Mouse (Mus musculus): ENCODE measurements at regions not wholly inside any gene's neighbourhood (a gene's known extent, or its start where the extent isn't known, plus 50 kb on each side); places are given as distances from the start of the nearest gene placed in this dataset.
"Not testable (repeated sequence)": the region's sequence is repeated elsewhere in the genome, so short reads cannot be mapped to it uniquely, and the experiment has no call there.

DNA sequence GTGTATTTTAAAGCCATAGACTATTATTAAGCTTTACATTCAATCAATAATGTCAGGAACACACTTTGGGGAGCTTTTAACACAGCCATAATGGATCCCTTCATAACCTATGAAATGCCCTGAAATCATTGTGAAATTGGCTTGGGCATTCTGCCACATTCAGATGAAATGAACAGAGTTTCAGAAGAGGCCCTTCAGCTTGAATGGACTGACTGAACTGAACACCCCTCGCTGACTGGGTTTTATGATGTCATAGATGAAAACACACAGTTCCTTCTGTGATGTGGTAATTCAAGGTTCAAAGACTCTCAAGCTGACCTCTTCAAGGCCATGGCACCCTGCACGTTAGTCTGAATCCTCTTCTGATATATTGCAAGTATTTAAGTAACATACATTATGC lies 298.4 kb upstream of the Ercc4 start:
- no peak for DNase-seq

DNA sequence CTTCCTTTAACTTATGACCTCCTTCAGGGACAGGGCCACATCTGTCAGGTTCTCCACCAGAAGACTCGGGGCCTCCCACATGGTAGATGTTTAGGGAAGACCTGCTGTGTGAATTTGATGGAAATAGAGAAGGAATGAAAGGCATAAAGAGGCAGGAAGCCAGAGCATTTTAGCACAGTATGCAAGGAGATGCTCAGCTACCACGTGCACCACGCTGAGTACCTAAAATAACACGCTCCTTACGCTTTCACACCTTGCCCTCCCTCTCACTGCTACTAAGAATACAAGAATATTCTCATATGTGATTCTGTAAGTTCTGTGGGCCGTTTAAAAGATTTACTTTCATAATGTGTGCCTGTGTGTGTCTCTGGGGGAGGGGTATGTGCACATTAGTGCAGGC lies 284.8 kb upstream of the Ercc4 start:
- DNase-seq, result no peak

DNA sequence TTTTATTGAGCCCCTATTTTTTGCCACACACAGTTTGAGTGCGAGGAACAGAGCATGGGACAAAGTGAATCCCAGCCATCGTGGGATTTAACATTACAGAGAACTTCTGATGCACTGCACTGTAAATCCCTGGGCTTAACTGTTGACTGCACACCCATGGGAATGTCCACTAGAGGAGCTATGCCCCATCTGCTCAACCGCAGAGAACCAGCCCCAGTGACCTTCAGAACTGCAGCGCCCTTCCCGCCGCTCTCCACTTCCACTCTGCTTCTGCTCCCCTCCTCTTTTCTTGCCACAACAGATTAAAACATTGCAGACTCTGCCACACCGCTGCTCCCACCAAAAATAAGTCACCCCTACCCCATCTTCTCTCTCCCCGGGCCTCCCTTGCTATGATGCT lies 283.3 kb upstream of the Ercc4 start:
- no peak for DNase-seq

DNA sequence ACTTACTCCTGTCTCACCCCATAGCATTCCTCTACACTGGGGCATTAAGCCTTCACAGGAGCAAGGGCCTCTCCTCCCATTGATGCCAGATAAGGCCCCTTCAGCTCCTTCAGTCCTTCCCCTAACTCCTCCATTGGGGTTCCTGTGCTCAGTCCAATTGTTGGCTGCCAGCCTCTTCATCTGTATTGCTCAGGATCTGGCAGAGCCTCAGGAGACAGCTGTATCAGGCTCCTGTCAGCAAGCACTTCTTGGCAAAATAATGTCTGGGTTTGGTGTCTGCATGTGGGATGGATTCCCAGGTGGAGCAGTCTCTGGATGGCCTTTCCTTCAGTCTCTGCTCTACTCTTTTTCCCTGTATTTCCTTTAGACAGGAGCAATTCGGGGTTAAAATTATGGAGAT lies 278.2 kb upstream of the Ercc4 start:
- DNase-seq, result not testable (repeated sequence)

DNA sequence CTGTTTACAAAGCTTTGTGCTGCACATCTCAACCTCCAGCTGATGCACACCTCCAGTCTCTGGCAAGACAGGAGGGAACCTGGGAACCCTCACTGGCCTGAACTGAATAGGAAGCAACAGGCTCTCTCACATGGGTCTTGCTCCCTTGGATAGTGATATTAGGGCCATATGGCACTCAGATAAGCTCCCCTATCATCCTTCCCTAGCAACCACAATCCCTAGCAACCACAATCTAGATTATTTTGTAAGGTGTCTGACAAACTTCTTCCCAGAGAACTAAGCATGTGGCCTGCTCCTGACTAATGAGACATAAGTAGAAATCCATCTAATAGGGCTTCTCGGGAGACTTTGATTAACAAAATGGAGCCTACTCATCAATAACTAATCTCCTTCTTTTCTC lies 253.1 kb upstream of the Ercc4 start:
- DNase-seq, result no peak

DNA sequence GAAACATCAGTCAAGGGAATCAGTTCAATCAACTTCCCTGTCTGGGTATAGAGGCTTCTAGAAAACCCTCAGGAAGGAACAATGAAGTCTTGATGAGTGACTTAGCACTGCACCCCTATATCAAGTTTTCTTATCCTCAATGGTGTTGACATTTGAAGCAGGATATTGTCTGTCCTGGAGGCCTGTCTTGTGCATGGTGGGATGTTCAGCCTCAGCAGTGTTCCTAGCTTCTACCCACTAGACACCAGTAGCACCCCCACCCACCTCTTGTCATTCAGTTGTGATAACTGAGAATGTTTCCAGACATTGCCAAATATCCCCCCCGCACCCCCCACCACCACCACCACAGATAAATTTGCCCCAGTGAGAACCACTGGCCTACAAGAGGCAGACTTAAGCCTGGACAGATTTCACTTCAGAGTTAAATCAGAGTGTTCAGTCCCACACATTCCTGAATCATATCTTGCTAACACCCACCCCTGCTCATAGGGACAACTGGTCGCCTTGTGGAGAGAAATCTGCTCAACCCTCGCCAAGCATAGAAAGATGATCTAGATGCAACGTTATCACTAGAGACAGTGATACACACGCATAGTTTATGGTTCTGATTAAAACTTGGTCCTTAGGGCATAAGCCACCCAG lies 249.6 kb upstream of the Ercc4 start:
- no peak for DNase-seq

DNA sequence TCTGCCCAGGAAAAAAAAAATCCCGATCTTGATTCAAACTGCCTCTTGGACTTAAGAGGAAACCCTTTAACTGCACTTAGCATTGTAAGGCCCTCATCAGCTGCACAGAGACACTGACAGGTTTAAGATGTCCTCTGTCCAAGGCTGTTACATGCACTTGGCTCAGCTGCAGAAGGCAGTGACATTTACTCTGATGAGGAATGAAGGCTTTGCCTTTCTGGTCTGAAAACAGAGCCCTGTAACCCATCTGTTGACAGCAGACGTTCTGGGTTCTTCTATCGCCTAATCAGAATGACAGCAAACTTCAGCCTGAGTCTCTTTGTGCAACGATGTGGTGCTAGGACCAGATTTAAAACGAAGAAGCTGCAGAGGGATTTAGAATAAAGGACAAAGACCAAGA lies 246.9 kb upstream of the Ercc4 start:
- DNase-seq, result no peak

DNA sequence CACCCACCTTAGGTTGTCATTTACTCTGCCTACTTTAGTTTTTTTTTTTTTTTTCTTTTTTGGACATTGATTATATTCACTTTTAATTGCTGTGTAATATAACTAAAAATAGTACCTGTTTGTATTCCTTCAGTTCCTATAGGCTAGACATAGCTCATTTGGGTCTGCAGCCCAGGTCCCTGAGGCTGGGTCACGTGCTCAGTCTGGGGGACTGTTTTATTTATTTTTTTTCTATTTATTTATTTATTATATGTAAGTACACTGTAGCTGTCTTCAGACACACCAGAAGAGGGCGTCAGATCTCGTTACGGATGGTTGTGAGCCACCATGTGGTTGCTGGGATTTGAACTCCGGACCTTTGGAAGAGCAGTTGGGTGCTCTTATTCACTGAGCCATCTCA lies 231.2 kb upstream of the Ercc4 start:
- DNase-seq, result not testable (repeated sequence)

DNA sequence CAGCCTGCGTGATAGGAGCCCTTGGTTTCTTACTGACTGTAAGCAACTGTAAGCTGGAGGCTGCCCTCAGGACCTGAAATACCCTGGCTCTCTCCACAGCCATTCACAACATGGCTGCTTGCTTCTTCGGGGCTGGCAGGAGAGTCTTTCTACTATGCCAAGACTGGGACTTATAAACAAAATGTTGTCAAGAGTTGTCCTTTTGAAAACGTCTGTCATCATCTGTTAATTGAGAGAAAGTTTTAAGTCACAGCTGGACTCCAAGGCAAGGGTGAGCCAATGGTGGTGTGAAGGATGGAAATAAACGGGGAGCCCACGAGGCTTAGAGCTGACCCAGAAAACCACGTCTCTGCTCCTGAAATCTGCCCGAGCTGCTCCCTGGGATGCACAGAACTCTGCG lies 229.5 kb upstream of the Ercc4 start:
- no peak for DNase-seq

DNA sequence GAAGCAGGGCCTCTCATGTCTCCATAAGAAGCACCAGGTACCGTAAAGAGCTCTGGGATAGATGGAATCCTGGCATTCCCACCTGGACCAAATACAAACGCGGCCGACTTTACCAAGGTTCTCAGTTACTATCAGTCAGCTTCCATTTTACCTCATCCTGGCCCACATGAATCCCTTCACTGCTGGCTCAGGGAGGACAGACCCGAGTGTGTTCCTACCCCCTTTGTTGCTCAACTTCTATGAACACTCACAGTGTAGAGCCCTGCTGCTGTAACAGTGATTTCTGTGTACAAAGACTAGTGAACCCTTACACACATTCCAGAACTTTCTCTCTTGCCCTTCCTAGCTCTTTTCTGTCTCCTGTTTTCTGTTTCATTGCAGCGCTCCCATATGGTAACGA lies 229.0 kb upstream of the Ercc4 start:
- no peak for DNase-seq

DNA sequence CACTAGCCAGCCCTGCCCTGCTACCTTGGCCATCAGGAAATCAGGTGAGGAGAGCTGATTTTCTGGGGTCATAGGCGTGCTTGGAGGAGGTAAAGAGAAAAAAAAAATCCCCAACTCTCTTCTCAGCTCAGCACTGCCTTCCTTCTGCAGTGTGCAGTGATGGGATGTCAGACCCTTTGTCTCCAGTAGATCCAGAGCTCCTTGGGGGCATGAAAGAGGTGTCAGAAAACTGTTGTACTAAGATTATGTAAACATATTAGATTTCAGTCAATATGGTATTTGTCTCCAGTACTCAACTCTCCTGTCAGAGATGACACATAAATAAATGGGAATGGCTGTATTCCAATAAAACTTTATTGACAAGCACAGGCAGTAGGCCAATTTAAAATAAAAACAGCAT lies 226.8 kb upstream of the Ercc4 start:
- DNase-seq, result no peak

DNA sequence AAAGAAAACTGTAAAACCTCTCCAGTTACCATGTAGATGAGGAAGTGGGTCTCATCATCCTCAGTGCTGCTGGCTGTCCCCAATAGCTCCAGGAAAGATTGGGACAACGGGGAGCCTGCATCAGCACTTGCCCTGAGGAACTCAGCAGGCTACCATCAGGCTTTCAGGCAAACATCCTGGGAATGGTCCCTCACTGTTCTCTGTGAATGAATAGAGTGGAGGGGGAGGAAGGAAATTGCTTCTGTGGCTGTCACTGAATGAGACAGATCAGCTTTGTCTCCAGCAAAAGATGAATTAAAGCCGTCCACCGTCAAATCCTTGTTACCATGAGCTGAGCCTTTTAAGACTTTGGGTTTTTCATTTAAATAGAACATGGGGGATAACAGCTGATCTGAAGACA lies 224.9 kb upstream of the Ercc4 start:
- DNase-seq, result peak; percentile 28

DNA sequence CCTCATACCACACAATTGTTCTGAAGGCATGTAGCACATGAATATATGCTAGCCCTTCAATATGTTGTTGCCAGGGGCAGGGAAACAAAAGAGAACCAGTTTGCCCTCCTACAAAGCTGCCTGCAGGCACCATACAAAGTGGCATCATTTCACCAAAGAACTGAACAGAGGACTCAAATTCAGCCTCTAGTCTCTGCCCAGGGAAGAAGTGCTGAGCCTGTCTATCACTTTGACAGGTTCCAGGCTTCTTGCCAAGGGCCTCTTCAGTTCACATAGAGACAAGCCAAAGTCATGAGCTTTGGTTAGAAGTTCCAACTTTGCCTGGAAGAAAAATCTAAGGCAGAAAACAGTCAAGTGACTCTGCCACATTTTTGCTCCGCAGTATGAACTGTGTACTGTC lies 223.4 kb upstream of the Ercc4 start:
- DNase-seq, result peak; percentile 35

DNA sequence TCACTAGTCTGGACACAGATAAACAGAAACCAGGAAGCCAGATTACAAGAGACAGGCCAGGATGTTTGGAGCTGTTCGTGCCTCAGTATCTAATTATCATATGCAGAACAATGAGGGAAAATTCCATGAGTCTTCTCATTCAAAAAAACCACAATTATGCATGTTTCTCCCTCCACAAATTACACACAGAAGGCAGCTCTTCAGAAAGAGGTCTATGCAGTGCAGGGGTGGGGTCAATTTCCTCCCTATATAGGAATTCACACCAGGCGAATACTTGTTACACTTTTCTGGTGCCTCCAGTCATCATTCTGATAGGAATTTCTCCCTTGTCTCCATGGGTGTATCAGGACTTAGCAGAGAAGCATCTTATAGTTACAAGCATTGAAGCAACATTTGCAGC lies 222.1 kb upstream of the Ercc4 start:
- no peak for DNase-seq

DNA sequence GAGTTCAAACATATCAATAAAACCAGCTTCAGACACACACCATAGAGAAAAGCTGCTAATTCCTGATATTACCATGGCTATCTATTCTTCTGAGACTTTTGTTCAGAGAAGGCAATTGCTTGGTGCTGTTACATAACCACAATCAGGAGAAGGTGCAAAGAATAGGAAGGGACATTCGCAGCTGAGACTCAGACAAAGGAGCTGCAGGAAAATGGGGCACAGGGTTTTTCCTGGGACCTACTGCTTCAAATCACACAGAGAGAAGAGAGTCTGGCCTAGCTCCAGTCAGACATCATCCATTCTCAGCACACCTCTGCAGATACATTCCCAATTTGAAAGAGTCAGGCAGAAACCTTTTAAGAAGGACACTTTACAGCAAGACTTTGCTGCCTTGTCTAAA lies 219.4 kb upstream of the Ercc4 start:
- DNase-seq, result no peak

DNA sequence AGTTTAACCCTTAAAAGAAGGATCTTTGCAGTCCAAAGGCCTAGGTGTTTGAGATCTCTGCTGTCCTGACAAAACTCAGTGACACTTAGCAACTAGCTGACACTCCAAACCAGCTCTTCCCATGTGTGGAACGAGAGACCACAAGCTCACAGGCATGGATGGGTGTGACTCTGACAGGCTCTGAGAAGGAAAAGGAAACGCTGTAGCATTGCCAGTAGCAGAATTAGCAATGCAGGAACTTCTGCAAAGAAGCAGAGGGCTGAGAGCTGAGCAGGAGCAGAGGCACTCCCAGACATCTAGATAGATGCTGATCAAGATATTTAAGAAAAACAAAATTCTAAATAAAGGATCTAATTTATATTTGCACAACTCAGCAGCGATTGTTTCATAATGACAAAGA lies 218.9 kb upstream of the Ercc4 start:
- no peak for DNase-seq

DNA sequence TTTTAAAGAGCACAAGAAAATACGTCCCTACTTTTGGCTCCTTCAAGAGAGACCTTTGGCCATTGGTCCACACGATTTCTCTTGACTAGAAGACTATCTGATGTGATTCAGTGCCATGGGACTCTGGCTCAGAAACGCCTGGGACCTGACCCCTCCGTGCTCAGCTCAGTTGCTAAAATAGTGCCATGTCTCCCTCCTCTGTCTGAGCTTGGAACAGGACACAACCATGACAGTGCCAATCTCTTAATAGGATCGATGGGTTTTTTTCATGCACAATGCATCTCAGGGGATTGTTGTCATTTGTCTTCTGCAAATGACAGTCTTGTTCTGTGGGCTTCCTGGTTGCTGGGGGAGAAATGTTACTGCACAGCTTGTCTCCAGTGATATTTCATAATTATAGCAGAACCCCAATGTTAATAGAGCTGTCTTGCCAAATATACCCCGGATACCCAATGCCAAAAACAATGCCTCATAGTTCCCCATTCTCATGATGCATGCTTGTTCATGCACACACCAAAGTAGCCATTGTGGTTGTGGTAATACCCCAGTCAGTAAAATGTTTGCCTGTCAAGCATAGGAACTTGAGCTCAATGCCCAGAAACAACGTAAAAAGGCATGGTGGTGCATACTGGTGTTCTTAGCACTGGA lies 216.7 kb upstream of the Ercc4 start:
- no peak for DNase-seq

DNA sequence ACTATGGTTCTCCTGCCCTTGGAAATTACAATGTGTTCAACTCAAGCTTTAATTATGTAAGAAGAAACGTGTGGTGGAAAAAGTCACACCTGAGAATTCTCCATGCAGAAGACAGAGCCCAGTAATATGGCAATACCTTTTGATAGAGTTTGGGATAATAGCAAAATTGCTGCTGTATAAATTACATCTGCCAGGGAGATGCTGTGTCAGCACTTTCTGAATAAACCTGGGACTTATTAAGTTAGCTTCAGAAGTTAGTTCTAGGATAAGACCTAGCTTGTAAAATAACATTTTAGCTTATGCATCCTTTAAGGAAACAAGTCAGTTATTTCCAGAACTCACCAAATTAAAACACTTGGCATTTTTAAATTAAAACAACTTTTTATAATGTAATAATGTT lies 212.2 kb upstream of the Ercc4 start:
- no peak for DNase-seq

DNA sequence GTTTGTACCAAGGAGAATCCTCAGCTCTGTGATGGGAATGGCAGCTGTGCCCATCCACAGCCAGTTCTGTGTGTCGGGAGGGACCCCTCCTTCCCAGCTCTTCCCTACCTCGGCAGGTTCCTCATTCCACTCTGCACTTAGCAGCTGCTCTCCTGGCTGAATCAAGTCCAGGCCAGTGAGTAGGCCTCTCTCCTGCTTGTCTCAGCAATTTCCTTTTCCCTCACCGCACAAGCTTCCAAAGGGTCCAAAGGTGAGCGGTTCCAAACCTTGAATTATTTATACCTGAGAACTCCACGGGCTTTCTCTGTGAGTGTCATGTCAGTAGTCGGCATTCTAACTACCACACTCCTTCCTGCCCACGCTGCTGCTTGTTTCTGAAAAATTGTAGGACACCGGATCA lies 208.8 kb upstream of the Ercc4 start:
- no peak for DNase-seq

DNA sequence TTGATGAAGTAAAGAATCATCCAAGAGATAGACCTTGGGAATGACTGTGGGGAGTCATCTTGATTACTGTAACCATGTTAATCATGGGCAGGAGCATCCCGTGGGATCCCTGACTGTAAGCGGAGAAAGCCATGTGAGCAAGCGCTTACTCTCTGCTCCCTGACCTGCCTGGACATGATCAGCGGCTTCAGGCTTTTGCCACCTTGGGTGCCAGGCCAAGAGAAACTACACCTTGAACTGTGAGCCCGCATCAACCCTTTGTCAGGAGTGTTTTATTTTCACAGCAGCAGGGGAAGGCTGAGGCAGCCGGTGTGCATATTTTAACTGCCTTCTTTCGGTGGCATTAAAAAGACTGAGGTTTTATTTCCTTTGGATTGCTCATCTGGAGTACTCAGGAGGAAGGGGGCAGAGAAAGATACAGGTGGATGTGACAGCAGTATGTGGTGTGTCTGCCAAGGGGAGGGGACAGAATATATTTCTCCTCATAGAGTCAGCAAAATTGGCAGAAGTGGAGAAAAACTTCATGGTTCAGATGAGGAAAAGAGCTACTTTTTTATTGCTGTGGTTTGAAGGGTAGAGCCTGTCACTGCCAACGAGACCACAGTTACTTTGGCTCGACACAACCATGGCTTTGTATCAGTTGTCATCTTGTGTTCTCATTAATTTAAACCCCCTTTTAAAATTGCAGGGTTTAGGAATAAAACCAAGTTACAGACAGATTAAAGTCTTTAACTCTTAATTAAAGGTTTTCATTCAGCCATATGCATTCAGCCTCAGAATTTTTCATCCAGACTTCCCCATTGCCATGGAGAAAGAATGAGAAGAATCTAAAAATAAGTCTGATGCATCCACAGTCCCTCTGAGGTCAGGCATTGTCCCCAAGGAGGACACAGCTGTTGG lies 208.1 kb upstream of the Ercc4 start:
- DNase-seq, result no peak

DNA sequence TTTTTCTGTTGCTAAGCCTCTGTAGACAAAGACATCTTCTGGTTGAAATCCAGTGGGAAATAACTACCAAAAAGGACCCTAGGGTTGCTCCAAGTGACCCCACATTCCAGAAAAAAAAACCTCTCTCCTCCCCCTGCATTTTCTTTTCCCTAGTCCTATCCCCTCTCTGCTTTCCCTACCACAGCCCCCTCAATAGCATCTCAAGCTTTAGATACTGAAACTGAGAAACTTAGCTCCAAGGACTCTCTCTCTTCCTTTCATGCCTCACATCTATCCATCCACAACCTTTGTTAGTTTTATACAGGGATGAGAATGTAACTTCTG lies 207.5 kb upstream of the Ercc4 start:
- DNase-seq, result no peak

DNA sequence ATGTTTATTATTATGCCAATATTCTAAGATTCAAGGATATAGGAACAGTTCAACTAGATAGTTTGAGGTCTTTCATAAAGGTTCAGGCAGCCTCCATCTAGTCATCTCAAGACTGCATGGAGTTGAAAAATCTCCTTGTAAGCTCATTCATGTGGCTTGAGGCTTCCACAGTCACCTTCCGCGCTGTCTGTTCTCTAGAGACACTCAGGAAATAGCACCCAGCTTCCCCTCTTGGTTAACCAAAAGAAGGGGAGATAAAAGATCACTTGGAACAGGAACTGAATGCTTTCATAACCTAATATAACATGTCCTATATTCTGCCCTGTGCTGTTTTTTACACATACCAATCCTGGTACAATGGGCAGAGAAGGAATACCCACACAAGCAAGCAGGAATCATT lies 206.3 kb upstream of the Ercc4 start:
- DNase-seq, result no peak

DNA sequence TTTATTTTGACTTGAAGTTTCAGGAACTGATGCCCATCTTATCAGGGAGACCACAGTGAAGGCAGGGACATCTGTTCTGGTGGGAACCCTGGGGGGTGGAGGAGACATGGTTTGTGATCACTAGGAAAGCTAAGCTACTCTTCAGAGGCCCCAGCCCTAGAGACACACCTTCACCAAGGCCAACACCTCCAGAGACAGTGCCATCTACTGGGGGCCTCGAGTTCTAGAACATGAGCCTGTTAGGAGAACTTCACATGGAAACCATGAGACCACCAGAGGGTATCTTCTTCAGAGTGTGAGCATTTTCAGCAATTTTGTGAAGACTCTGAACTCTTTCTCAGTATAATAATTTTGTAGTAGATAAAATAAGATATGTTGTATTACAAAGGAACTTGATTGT lies 204.5 kb upstream of the Ercc4 start:
- DNase-seq, result no peak

DNA sequence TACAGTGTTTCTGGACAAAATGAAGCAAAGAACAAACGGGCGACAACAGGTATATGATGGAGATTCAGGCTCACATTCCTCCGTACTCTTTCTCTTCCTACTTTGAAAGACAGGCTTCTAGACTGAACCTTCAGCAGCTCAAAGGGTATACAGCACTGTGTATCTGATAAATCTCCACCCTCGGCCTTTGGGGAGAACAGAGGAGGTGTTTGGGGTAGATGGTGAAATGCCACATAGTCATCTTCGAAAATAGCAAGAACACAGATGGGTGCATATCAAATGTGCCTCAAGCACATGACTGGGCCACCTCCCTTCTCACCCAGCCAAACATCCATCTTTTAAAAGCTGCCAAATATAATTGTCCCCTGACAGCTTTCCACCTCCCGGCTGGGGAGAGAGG lies 184.8 kb upstream of the Ercc4 start:
- DNase-seq, result no peak

DNA sequence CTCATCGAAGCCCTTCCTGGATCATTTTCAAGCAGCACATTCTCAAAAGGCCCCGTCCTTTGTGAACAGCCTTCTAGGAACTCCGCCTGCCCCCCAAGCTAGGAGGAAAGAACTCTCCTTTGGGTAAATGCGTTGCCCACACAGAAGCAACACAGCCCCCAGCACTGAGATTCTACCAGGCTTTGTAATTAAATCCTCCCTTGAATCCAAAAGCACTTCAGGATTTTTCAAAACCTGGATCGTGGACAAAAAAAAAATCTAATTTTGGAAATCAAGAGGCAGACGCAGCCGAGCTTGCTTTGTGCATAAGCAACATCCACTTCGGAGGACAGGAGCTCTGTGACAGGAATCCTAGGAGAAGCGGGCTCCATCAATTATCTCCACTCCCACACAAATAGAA lies 183.6 kb upstream of the Ercc4 start:
- DNase-seq, result no peak

Data from cerebellum, adult 9-11 months (tissue).